Mouse (Mus musculus): ENCODE data around the gene Gigyf1. TPM values are rescaled to one million over a fixed set of nuclear protein-coding genes. Genes with fewer than 3 reads are reported as not detected.

Gigyf1 gene
- total RNA-seq, 2 experiments from 2014 or later = 43.0 TPM

- DNase-seq (ENCODE audit: extremely low spot score in 1 of 2, low spot score in 2 of 2) = no peak
- intact Hi-C loops (cut with DNase I) = no loop called here
These were observed 35.5 kb downstream of the Gigyf1 start for GRCm38 (mm10) chr5:137553898-137554297.

DNA sequence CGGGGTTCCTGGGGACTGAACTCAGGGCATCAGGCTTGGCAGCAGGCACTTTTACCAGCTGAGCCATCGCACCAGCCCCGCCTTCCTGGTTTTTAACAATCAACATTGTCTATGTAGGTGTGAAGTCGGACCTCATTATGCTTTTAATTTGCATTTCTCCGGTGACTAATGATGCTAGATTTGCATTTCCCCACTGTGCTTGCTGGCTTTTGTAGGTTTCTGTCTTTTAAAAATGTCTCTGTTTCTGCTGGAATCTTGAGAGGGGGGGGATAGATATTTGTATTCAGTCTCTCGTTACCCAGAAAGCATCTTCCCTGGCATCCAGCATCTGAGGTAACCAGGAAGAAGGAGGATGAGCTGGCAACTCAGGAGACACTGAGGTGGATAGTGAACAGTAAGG lies 43.2 kb downstream of the Gigyf1 start:
- no peak for DNase-seq (ENCODE audit: extremely low spot score in 1 of 2, low spot score in 2 of 2)

DNA sequence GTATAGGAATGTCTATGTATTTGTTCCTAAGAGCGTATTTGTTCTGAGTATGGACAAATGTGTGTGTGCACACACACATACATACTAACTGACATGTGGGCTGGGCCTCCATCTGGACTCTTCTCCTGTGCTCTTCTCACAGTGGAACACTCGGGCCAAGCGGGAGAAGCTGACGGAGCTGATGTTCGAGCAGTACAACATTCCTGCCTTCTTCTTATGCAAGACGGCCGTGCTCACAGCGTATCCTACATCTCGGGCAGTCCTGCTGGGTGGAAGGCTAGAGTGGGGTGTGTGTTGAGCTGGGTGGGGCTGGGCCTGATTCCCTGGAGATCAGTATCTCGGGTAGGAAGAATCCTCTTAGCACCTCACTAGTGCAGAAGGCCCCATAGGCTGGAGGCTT lies 44.6 kb downstream of the Gigyf1 start:
- no peak for DNase-seq (ENCODE audit: extremely low spot score in 1 of 2, low spot score in 2 of 2)
- intact Hi-C loops (cut with DNase I) = no loop called here

More for the DNA sequence above, 43.2 kb downstream of the Gigyf1 start:
- intact Hi-C loops (cut with DNase I) = no loop called here

DNA sequence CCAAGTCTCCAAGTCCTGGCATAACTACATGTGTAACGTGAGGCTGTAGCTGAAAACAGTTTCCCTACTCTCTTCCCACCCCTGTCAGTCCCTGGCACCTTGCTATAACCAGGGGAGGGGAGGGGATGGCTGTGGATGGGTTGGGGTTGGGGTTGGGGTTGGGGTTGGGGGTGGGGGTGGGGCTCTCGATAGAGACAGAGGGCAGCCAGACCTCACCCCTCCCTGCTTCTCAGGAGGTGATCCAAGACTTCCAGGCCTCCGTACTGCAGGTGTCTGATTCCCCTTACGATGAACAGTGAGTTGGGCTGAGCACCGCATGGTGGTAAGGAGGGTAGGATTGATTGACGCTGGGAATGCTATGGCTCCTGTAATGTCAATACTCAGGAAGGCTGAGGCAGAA lies 47.4 kb downstream of the Gigyf1 start:
- DNase-seq (ENCODE audit: extremely low spot score in 1 of 2, low spot score in 2 of 2) = no peak
- intact Hi-C loops (cut with DNase I) = no loop called here

DNA sequence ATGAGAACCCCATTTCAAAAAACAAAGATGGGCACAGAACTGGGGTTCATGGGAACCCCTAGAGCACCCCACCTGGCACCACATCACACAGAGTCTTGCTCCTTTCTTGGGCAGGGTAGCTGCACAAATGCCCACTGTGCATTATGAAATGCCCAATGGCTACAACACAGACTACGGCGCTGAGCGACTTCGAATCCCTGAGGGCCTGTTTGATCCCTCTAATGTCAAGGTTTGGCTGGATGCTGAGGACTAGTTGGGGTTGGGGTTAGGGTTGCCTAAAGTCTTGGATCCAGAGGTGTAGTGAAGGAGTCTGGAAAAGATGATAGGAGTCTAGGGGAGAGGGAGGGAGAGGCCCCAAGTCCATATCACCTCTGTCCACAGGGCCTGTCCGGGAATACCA lies 48.1 kb downstream of the Gigyf1 start:
- intact Hi-C loops (cut with DNase I) = no loop called here
- DNase-seq (ENCODE audit: extremely low spot score in 1 of 2, low spot score in 2 of 2) = no peak

- intact Hi-C loops (cut with DNase I) = no loop called here
- DNase-seq (ENCODE audit: extremely low spot score in 1 of 2, low spot score in 2 of 2) = no peak
These were observed 50.0 kb downstream of the Gigyf1 start for GRCm38 (mm10) chr5:137568223-137568798.

DNA sequence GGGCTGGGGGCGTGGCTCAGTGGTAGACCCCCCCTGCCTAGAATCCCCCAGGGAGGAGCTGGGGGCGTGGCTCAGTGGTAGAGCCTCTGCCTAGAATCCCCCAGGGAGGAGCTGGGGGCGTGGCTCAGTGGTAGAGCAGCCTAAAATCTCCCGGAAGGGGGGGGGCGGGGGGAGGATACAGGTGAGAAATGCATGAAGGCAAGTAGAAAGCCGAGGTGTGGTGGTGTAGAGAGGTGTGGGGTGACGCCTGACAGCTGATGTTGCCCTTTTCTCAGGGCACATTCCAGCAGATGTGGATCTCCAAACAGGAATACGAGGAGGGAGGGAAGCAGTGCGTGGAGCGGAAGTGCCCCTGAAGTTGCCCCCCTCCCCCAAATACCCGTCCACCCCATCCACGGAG lies 50.7 kb downstream of the Gigyf1 start:
- no peak for DNase-seq (ENCODE audit: extremely low spot score in 1 of 2, low spot score in 2 of 2)
- intact Hi-C loops (cut with DNase I) = no loop called here

DNA sequence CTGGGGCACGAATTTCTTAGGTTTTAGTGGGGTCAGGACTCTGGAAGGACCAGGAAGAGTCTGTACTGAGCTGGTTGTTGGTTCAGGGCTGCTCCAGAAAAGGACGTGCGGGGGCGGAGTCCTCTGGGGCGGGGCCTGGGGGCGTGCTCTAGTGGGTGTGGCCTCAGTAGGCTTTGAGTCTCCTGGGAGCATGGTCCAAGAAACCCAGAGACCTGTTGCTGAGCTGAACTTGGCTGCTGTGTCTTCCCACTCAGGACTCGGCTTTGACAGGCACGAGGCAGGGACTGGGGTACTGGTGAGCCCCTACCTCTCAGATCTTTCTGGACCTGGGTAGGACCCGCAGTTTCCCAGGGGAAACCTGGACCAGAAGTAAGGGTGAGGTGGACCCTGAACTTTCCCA lies 51.3 kb downstream of the Gigyf1 start, which contains the start of gene Tfr2:
TSS of gene Tfr2 (plus strand) at position 176 of the 400 bp plus-strand sequence.
- no peak for DNase-seq (ENCODE audit: extremely low spot score in 1 of 2, low spot score in 2 of 2)
- intact Hi-C loops (cut with DNase I) = no loop called here

DNA sequence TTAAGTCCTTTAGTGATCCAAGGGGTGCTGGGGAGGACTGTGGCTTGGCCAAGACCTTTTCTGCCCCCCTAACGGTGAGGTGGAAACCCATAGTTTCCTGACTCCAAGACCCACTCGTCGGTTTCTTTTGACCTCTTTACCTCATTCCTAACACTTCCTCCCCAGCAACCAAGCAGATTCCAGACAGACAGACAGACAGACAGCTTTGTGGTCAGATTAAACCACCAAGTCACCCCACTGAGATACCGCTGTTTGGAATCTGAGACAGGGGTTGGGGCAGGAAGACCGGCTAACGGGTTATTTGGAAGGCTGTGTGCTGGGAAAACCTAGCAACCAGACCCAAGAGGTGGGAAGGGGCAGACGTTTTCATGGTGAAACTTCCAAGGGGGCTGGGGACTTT lies 51.8 kb downstream of the Gigyf1 start:
- intact Hi-C loops (cut with DNase I) = no loop called here
- DNase-seq (ENCODE audit: extremely low spot score in 1 of 2, low spot score in 2 of 2) = no peak

- no peak for DNase-seq (ENCODE audit: extremely low spot score in 1 of 2, low spot score in 2 of 2)
- intact Hi-C loops (cut with DNase I) = no loop called here
These were observed 52.6 kb downstream of the Gigyf1 start for GRCm38 (mm10) chr5:137570691-137571586.

DNA sequence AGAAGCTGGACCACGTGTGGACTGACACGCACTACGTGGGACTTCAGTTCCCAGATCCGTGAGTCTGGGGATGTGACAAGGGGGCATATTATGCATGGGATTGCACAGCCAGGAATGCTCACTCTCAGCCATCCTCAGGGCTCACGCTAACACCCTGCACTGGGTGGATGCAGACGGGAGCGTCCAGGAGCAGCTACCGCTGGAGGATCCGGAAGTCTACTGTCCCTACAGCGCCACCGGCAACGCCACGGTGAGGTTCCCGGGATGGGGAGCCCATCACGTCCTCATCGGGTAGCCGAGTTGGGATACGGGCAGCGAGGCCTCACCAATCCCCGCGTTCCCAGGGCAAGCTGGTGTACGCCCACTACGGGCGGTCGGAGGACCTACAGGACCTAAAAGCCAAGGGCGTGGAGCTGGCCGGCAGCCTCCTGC lies 56.1 kb downstream of the Gigyf1 start:
- intact Hi-C loops (cut with DNase I) = no loop called here
- DNase-seq (ENCODE audit: extremely low spot score in 1 of 2, low spot score in 2 of 2) = peak; percentile 36 to 69

Small RNAs within 50 kb of the gene (microRNA-seq; reads per million reads assigned to microRNA genes)
- gene Mir6418 = 3.4 reads per million, percentile 7 among the genes with 10 or more reads in this experiment

Other genes with a start within 250 kb of the Gigyf1 start
- 100 to 1,000 TPM in 1 of 2 experiments, 10 to 100 TPM in 1; 99.1 to 105 TPM for gene Ache, start 231.0 kb upstream of the Gigyf1 start, total RNA-seq (2021)
- 10 to 100 TPM; 20.4 to 20.8 TPM for gene Ufsp1, start 223.9 kb upstream of the Gigyf1 start, total RNA-seq (2021)
- 100 to 1,000 TPM; 164 to 170 TPM for gene Srrt, start 210.9 kb upstream of the Gigyf1 start, total RNA-seq (2021)
- gene Trip6, start 204.1 kb upstream of the Gigyf1 start, total RNA-seq (2021) = 1 to 10 TPM; 4.1 to 4.9 TPM
- gene Slc12a9, start 185.0 kb upstream of the Gigyf1 start, total RNA-seq (2021) = 10 to 100 TPM; 28.6 to 28.9 TPM
- 1 to 10 TPM; 5.4 to 7.5 TPM for gene Ephb4, start 168.4 kb upstream of the Gigyf1 start, total RNA-seq (2021)
- gene Zan, start 41.5 kb upstream of the Gigyf1 start, total RNA-seq (2021) = under 1 TPM; 0.47 to 0.69 TPM
- 10 to 100 TPM; 36.5 to 36.8 TPM for gene Pop7, start 16.0 kb upstream of the Gigyf1 start, total RNA-seq (2021)
- gene Epo, start 14.7 kb downstream of the Gigyf1 start, total RNA-seq (2021) = not detected
- gene Gnb2, start 15.0 kb downstream of the Gigyf1 start, total RNA-seq (2021) = 1,000 to 10,000 TPM in 1 of 2 experiments, 100 to 1,000 TPM in 1; 996 to 1,005 TPM
- gene Actl6b, start 35.0 kb downstream of the Gigyf1 start, total RNA-seq (2021) = 100 to 1,000 TPM; 151 to 152 TPM
- gene Tfr2, start 51.3 kb downstream of the Gigyf1 start, total RNA-seq (2021) = 10 to 100 TPM; 23.7 to 26.7 TPM
- gene Mospd3, start 82.5 kb downstream of the Gigyf1 start, total RNA-seq (2021) = 10 to 100 TPM; 38.8 to 43.1 TPM
- gene Pcolce, start 95.2 kb downstream of the Gigyf1 start, total RNA-seq (2021) = 10 to 100 TPM; 11.4 to 12.3 TPM
- under 1 TPM; 0.19 to 0.26 TPM for gene Fbxo24, start 110.5 kb downstream of the Gigyf1 start, total RNA-seq (2021)
- 10 to 100 TPM; 15.1 to 15.6 TPM for gene Lrch4, start 110.6 kb downstream of the Gigyf1 start, total RNA-seq (2021)
- gene Gm20605, start 110.6 kb downstream of the Gigyf1 start, total RNA-seq (2021) = 1 to 10 TPM; 4.4 to 5.6 TPM
- gene Sap25, start 122.8 kb downstream of the Gigyf1 start, total RNA-seq (2021) = 1 to 10 TPM; 2.7 to 4.5 TPM
- gene Irs3, start 127.2 kb downstream of the Gigyf1 start, total RNA-seq (2021) = under 1 TPM in 1 of 2 experiments, not detected in 1; 0.36 TPM
- 10 to 100 TPM; 33.3 to 36.5 TPM for gene Agfg2, start 166.2 kb downstream of the Gigyf1 start, total RNA-seq (2021)
- gene Nyap1, start 223.1 kb downstream of the Gigyf1 start, total RNA-seq (2021) = 100 to 1,000 TPM; 116 to 119 TPM
- gene Tsc22d4, start 227.2 kb downstream of the Gigyf1 start, total RNA-seq (2021) = 100 to 1,000 TPM; 112 to 120 TPM

Measured in left cerebral cortex, postnatal 10 days (tissue).